Mouse (Mus musculus): ENCODE data around the gene Tsc22d3.

Gene Tsc22d3

GRCm38 (mm10) chrX:140600410-140601109 is at the start of gene Tsc22d3:
Gene Tsc22d3, minus strand, starts transcription at chrX:140600659.
- DNase-seq, result peak; percentile 67 to 75

- no peak for DNase-seq
Observed at GRCm38 (mm10) chrX:140639592-140639991, 39.1 kb upstream of the Tsc22d3 start.

GRCm38 (mm10) chrX:140638028-140638427 is 37.6 kb upstream of the Tsc22d3 start:
- DNase-seq, result peak; percentile 7 to 12

DNA sequence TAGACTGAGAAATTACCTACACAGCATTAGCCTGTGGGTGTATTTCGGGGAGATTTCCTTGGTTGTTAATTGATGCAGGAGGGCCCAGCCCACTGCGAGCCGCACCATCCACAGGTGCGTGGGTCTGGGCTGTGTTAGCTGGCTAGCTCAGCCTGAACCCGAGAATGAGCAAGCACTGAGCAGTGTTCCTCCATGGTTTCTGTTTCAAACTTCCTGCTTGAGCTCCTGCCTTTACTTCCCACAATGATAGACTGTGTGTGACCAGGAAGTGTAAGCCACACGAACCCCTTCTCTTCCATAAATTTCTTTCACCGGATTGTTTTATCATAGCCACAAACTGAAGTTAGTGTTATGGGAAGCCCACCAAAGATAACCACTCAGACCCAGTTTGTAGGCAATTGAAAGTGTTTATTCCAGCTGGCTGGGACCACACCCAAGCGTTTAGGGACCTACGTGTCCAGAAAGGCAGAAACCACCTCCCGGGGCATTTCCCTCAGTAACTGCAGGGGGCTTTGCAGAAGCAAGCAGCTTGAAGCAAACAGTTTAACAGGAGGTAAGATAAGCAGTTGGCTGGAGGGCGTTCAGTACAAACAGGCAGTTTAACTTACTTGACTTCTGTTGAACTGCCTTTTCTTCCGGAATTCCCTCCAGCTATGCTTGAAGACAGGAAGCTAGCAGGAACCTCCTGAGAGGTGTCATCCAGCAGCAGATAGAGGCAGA is 24.6 kb upstream of the Tsc22d3 start:
- no peak for DNase-seq

- no peak for DNase-seq
Observed at GRCm38 (mm10) chrX:140609938-140610337, 9.5 kb upstream of the Tsc22d3 start.

DNA sequence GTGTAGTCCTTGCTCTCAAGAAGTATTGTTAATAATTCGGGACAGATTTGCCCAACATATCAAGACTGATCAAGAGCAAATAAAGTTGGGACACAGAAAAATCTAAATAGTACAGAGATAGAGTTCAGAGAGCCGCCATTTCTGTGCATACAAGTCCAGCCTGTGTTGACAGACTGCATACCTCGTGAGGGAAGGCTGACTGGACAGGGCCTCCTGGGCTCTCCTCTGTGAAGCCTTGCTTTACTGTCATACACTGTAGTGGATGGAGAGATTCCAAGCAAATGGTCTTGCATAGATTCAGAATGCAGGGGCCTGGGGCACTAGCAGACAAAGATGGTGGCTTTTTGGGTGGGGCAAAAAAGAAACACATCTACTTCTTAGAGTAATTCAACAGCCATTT is 1.4 kb upstream of the Tsc22d3 start:
- DNase-seq, result no peak

DNA sequence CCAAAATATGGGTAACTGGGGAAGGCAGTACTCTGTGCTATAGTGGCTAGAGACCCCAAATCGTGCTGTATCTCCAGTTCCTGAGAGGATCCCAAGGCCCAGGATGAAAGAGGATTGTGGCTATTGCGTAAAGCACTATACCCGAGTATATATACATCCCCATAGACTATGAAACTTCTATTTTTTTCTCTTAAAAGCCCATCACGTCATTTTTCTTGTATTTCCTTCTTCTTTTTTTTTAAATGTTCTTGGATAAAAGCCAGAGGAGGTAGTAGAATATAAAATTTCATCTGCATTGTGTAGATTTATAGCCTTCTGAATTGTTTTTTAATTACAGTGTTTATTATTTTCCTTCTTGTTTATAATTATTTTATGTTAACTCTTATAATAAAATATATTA is 852 bp upstream of the Tsc22d3 start:
- no peak for DNase-seq

DNA sequence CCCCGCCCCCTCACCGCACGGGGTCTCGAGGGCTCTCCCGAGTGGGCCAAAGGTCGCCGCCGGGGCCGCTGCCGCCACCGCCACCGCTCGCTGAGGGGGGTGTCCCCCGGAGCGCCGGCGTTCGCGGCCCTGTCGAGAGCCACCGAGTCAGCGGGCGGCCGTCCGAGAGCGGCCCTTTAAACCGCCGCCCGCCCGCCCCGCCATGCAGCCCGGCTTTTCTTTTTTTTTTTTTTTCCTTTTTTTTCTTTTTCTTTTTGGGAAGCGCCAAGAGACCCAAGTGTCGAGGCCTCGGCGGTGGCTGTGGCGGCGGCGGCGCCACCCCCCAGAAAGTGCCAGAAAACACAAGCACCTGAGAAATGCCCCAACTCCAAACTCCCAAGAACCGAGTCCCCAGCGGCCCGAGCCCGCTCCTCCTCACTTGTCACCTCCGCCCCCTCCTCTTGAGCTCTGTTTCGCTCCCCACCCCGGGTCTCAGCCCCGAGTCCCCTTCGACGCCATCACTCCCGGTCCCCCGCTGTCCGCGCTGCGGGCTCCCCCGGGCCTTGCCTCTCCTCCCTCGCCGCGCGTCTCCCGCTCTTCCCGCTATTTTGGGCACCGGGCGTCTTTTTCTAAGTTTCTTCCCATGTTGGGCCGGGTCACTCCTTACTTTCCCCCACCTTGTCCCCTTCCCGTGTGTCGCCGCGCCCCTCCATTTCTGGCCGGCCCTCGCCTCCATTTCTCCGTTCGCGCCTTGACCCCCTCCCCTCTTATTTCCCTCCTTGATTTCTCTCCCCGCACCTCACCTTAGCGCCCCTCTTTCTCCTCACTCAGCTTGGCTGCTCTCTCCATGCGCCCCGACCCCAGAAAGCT is 674 bp downstream of the Tsc22d3 start:
- DNase-seq, result peak; percentile 5 to 8

GRCm38 (mm10) chrX:140598850-140599560 is 1.5 kb downstream of the Tsc22d3 start:
- peak; percentile 73 to 74 for DNase-seq

DNA sequence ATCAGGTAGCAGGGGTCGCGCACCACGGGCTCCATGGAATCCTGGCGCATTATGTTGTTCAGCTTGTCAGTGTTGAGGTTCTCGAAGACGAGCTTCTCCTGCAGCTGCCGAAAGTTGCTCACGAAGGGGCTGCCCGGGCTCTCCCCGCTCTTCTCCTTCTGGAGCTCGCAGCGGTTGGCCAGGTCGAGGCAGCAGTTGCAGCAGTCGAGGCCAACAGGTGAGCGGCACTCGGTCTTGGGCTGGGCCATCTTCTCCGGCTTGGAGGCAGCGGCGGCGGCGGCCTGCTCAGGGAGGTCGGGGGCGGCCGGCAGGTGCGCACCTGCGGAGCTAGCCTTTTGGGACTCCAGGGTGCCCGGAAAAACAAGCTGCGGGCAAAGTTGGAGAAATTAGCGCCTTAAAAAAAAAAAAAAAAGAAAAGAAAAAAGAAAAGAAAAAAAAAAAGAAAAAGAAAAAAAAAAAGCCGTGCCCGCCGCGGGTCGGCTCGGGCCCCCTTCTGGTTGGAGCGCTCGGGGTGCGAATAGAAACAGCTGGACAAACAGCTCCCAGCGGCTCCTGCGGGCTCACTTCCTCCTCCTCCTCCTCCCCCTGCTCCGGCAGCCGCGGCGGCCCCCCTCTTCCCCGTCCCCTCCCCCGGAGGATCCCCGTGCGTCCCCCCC is 2.1 kb downstream of the Tsc22d3 start:
- peak; percentile 9 to 14 for DNase-seq

GRCm38 (mm10) chrX:140591176-140591575 is 9.3 kb downstream of the Tsc22d3 start:
- DNase-seq, result no peak

- DNase-seq, result no peak
Observed at GRCm38 (mm10) chrX:140590142-140590541, 10.3 kb downstream of the Tsc22d3 start.

GRCm38 (mm10) chrX:140589194-140589751 is 11.2 kb downstream of the Tsc22d3 start:
- DNase-seq, result no peak

DNA sequence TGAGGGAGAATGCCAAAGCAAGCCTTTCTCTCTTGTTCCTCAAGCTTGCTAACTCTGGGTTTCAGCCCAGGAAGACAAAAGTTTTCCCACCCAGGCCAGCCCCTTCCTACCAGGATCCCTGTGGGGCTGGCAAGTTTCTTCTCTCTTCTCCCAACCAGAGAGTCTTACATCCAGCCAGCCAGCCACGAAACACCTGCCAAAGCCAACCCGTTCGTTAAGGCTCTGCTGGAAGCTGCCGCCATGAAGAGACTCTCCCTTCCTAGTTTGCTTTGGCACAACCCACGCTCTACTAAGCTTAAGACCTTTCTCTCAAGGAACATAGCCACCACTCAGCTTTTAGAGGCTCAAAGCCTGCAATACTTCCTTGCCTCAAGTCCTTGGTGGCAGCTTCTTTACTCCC is 11.9 kb downstream of the Tsc22d3 start:
- DNase-seq, result no peak

DNA sequence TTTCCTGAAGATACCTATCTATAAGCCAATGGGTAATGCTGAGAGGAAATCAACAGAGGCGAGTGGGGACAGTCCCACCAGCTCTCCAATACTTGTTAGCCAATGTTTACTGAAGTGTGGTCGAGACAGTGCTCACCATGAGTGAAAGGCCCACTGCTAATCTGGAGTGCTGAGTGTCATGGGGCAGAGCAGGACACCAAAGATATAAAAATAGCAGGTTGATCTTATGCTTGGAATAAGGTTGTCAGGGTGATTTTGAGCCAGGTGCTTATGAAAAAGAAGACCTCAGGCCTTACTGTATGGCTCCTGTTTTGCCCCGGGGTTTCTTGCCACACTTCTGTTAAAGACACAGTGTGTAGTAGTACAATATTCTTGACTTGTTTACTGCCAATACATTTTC is 20.0 kb downstream of the Tsc22d3 start:
- no peak for DNase-seq

GRCm38 (mm10) chrX:140575636-140576035 is 24.8 kb downstream of the Tsc22d3 start:
- DNase-seq, result no peak

GRCm38 (mm10) chrX:140575200-140575599 is 25.3 kb downstream of the Tsc22d3 start:
- DNase-seq, result no peak

GRCm38 (mm10) chrX:140572702-140573338 is 27.6 kb downstream of the Tsc22d3 start:
- DNase-seq, result no peak

DNA sequence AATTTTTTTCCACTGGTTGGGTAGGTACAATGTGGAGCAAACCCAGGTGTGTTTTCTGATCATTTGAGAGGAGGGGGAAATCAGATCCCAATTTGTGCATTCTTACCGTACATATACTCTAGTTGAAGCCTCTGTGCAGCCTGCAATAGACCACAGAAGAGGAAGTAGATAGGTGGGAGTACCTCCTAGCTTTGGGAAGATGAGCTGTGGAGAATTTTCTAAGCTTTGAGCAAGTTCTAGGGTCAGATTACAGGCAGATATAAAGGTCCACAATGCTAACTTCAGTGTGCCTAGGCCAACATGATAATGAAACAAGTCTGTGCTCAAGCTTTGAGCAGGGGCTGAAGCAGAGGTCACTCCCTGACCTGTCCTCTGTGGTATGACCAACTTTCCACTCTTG is 30.9 kb downstream of the Tsc22d3 start:
- DNase-seq, result no peak

DNA sequence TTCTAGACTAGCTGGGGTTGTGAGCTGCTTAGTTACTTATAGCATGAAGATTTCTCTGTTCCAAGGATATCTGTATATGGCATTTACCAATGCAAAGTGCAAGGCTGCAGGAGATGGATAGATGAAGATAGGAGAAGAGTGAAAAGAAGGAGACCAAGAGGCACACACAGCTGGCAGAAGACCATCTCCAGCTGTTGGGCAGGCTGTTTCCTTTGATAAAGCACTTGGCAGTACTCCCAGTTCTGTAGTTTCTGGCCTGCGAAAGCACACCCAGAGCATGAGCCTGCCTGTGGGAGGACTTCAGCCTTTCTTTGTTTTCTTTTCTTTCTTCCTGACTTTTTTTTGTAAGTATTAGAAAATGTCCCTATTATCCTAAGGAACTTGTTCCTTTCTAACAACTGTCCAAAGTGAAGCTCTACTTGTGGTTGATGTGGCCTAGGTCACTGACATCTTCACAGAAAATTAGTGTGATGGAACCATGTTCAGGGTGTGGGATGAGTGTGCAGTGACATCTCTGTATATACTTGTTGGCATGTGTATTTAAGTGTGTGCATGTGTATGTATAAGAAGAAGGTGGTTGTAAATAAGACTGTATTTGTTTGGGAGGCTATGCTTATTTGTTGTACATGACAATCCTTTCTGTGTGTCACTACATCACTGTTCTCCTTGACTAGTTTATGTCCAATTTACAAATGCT is 32.6 kb downstream of the Tsc22d3 start:
- DNase-seq, result peak; percentile 29 to 68

DNA sequence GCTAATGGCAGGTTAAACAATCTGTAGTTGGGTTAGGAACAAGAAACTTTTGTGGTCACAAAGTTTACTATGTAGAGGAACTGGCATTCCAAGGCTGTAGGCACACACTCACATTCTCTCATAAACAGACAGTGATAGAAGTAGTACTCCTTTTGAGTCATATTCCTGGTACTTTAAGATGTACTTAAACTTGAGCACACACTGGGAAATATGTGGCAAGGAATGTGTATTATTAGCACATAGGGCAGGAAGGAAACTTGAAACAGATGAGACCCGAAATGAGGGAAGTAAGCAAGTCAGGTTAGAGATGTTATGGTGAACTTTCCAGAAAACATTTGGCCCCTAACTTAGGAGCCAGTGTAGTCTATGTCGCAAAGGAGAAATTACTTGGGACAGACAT is 34.7 kb downstream of the Tsc22d3 start:
- no peak for DNase-seq
